Mouse (Mus musculus): ENCODE measurements around the gene Mat2a.
A peak's percentile ranks its signal among the peaks of the same experiment; 100 is the strongest.

Mat2a gene

DNA sequence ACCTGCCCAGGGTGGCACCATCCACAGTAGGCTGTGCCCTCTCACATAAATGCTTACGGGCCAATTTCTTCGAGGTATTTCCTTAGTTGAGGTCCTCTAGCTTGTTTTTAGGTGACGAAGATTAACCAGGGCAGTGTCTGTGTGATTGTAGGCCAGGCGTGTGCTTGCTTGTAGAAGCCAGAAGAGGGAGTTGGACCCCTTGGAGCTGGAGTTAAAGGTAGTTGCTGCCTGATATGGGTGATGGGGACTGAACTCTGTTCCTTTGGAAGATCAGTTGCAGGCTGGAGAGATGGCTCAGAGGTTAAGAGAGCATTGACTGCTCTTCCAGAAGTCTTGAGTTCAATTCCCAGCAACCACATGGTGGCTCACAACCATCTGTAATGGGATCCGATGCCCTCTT, 24.2 kb downstream of the Mat2a start:
- no peak for DNase-seq

GRCm38 (mm10) chr6:72414076-72414756, 25.1 kb downstream of the Mat2a start, which contains the start of gene Ggcx:
TSS of gene Ggcx (plus strand) at chr6:72414308.
- DNase-seq: peak; percentile 97

DNA sequence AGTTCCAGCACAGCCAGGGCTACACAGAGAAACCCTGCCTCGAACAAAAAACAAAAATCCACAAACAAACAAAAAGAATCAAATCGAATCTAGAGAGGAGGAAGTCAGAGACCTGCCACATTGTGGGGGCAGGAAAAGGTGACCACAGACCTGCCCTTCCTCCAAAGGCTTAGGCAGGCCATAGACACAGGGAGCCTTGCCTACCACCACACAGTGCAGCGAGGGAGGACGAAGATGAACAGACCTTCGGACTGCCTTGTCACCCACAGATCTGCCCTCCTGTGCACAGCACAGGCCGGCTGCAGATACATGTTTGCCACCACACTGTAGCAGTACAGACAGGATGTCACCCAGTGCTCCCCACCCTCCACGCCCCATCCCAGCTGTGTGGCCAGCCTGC, 28.8 kb downstream of the Mat2a start:
- DNase-seq: no peak

DNA sequence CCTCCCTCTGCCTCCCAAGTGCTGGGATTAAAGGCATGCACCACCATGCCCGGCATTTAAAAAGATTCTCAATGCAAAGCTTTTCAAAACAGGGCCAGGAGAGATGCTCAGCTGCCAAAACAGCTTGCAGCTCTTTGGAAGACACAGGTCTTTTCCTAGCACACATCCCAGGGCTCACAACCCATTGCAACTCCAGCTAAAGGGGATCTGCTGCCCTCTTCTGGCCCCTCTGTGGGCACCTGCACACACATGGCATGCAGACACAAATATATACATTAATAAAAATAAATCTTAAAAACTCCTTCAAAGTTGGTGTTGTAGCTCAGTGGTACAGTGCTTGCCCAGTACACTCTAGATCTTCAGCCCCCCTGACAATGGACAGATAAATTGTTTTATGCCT, 29.4 kb downstream of the Mat2a start:
- no peak for DNase-seq

- DNase-seq: peak; percentile 77
These were observed 29.8 kb downstream of the Mat2a start for GRCm38 (mm10) chr6:72409567-72409966.

DNA sequence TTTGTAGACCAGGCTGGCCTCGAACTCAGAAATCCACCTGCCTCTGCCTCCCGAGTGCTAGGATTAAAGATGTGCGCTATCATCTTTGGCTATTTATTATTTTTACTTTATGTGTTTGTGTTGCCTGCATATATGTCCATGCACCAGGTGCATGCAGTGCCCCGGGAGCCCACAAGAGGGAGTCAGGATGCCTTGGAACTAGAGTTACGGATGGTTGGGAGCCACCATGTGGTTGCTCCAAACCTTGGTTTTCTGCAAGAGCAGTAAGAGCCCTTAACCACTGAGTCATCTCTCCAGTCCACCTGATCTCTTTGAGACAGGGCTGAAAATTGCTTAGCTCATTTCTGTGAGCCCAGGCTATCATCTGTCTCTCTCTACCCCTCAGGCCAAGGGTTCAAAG, 32.2 kb downstream of the Mat2a start:
- peak; percentile 90 for DNase-seq

DNA sequence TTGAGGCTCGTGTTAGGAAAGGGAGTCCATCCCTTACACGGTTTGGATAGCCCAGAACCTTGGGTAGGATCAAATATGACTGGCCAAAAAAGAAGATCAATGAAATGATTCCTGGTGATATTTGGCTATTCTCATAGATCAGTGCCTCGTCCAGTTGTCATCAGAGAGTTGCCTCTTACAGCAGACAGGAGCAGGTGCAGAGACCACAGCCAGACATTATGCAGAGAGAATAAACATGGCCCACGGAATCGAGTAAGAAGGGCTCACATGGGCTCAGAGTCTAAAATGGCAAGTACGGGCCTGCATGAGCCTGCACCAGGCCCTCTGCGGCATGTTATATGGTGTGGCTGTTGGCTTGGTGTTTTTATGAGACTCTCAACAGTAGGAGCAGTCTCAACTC, 34.0 kb downstream of the Mat2a start:
- no peak for DNase-seq

DNA sequence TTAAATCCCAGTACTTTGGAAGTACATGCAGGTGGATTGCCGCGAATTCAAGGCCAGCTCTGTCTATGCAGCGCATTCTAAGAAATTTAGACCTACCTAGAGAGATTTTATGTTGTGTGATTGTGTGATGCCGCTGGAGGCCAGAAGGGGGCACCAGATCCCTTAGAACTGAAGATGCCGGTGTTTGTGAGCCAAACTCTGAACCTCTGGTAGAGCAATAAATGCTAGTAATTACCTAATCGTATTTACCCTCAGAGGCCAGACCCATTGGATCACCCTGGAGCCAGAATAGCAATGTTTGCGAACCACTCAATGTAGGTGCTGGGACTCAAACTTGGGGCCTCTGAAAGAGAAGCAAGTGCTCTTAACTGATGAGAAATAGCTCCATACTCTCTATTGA, 37.5 kb downstream of the Mat2a start:
- DNase-seq: peak; percentile 85

- no peak for DNase-seq
These were observed 39.4 kb downstream of the Mat2a start for GRCm38 (mm10) chr6:72399967-72400366.

- DNase-seq: no peak
These were observed 42.5 kb downstream of the Mat2a start for GRCm38 (mm10) chr6:72396837-72397251.

- DNase-seq: no peak
These were observed 47.0 kb downstream of the Mat2a start for GRCm38 (mm10) chr6:72392341-72392740.

DNA sequence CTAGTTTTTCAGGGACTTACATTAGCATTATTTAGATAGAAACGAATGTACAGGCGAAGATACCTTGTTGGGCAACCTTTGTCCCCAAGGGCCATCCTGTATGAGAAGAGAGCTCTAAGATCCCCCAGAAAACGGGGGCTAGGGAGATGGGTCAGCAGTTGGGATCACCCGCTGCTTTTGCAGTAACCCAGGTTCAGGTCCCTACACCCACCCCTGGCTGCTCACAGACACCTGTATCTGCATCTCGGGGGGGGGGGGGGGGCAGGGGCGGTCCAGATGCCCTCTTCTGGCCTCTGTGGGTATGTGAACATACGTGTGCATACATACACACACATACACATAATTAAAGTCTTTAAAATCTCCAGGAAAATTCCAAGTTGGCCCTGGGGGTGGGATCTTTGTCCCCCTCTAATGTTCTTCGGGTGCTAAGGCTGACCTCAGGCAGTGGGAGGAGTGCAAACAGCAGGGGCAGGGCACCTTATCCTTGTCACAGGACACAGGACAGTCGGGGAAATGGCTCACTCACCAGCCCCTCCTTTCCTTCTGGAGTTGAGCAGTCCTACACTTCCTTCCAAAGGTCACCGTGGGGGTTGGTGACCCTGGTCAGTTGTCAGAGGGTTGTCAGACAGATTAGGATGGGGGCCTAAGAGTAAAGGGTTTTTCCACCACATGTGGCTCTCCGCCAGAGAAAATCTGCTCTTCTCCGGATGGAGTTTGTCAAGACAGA, 48.4 kb downstream of the Mat2a start:
- peak; percentile 95 for DNase-seq

GRCm38 (mm10) chr6:72389941-72390771, 49.2 kb downstream of the Mat2a start, which contains the start of gene Vamp8:
TSS of gene Vamp8 (minus strand) at chr6:72390703.
- DNase-seq: peak; percentile 93

- DNase-seq: peak; percentile 56
These were observed 49.9 kb downstream of the Mat2a start for GRCm38 (mm10) chr6:72389471-72389940.

DNA sequence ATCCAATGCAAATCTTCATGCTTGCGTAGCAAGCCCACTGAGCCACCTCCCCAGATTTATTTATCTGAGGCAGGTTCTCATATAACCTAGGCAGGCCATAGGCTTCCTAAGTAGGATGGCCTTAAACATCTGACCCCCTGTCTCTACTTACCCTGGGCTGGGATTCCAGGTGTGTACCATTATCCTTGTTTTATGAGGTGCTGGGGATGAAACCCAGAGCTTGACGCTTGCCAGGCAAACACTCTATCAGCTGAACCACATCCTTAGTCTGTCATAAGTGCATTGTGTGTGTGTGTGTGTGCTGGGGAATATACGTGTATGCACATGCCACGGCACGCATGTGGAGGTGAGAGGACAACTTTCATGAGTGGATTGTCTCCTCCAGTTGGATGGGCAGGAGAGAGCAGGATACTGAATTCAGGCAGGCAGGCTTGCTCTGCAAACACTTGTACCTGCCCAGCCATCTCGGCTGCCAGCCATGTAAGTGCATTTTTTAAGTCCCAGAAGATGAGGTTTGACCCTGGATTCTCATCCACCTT, 50.5 kb downstream of the Mat2a start:
- no peak for DNase-seq

- no peak for DNase-seq
These were observed 51.1 kb downstream of the Mat2a start for GRCm38 (mm10) chr6:72388266-72388665.

DNA sequence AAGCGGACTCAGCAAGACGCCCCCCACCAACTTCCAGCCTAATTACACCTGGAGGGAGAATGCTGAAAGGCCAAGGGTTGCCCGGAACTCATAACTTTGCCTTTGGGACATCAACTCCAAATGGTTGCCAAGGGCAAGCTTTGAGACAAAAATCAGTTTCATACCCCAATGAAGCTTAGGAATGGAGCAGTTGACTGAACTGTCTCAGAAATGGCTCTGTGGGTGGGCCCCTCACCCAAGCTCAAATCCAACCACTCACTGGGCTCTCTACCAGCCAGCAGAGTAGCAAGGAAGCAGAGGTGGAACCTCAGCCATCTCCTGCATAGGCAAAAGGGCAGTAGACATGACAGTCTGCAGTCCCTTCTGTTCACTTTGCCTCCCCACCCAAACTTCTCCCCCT, 51.5 kb downstream of the Mat2a start:
- DNase-seq: no peak

DNA sequence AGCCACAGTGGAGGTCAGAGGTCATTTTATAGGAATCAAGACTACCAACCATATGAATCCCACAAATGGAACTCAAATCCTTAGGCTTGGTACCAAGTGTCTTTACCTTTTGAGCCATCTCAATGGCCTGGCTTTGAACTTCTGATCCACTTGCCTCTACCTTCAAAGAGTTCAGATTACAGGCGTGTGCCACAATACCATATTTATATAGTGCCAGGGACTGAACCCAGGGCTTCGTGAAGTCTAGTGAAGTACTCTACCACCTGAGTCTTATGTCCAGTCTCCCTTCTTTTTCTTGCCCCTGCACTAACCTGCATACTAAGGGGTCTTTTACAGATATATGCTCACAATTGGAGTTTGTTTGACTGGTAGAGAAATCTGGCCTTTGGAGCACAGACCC, 52.8 kb downstream of the Mat2a start:
- no peak for DNase-seq

- no peak for DNase-seq
These were observed 54.1 kb downstream of the Mat2a start for GRCm38 (mm10) chr6:72385258-72385657.

- DNase-seq: no peak
These were observed 55.4 kb downstream of the Mat2a start for GRCm38 (mm10) chr6:72383952-72384351.

DNA sequence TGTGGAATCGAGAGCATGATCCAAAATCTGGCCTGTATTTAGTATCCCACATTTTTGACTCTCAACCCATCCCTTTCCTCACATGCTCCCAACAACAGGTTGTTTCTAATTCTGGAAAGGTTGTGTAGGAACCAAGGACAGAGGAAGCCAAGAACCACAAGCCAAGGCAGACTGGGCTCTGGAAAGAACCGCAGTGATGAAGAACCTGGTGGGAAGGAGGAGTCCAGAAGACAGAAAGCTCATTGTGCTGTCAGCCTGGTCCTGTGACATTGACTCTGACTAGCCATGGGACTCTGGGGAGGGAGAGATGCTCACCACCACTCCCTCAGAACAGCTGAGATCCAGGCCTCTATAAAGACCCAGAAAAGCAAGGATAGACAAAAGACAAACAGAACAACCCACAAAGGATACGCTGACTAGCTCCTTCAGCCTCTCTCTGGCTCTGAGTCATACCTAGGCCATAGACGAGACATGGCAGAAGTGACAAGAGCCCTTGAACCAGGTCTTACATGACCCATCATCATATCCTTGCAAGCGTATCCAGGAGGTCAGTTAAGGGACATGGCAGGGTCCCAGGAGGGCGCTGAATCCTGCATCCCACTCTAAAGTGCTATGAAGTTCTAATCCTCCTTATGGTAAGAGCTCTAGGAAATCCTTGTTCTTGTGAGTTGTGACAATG, 56.1 kb downstream of the Mat2a start:
- no peak for DNase-seq

Measured in kidney, postnatal 14 days (tissue).